Mouse (Mus musculus) kidney, postnatal 36 days (tissue): ENCODE results near the gene Slc44a3.
A peak's percentile ranks its signal among the peaks of the same experiment; 100 is the strongest.

Source experiments
- DNase-seq, 2 experiments: peaks; one replicate each; pipeline ENCODE4 v3.0.0; 2021 to 2022; ENCODE audit warnings: mixed read lengths in 2 of 2

The Slc44a3 gene

GRCm38 (mm10) chr3:121458545-121459492 is 73.4 kb downstream of the Slc44a3 start:
- DNase-seq = no peak

GRCm38 (mm10) chr3:121451404-121451803 is 80.8 kb downstream of the Slc44a3 start:
- no peak for DNase-seq

- peak; percentile 51 to 63 for DNase-seq
Measured at GRCm38 (mm10) chr3:121449527-121449926, 82.7 kb downstream of the Slc44a3 start.

- no peak for DNase-seq
Measured at GRCm38 (mm10) chr3:121448606-121449005, 83.6 kb downstream of the Slc44a3 start.

- peak; percentile 79 to 80 for DNase-seq
Measured at GRCm38 (mm10) chr3:121448029-121448468, 84.2 kb downstream of the Slc44a3 start.

- DNase-seq = no peak
Measured at GRCm38 (mm10) chr3:121446454-121446853, 85.8 kb downstream of the Slc44a3 start.

GRCm38 (mm10) chr3:121444414-121444813 is 87.8 kb downstream of the Slc44a3 start:
- no peak for DNase-seq

- DNase-seq = no peak
Measured at GRCm38 (mm10) chr3:121443861-121444271, 88.3 kb downstream of the Slc44a3 start.

GRCm38 (mm10) chr3:121442288-121442687 is 89.9 kb downstream of the Slc44a3 start:
- DNase-seq = peak in 1 of 2 experiments; percentile 62

- DNase-seq = no peak
Measured at GRCm38 (mm10) chr3:121441504-121441903, 90.7 kb downstream of the Slc44a3 start.

GRCm38 (mm10) chr3:121439623-121440161 is 92.5 kb downstream of the Slc44a3 start:
- peak in 1 of 2 experiments; percentile 60 for DNase-seq

GRCm38 (mm10) chr3:121437996-121438395 is 94.2 kb downstream of the Slc44a3 start:
- peak; percentile 53 to 71 for DNase-seq

- no peak for DNase-seq
Measured at GRCm38 (mm10) chr3:121437070-121437469, 95.1 kb downstream of the Slc44a3 start.

GRCm38 (mm10) chr3:121435296-121435695 is 96.9 kb downstream of the Slc44a3 start:
- no peak for DNase-seq

GRCm38 (mm10) chr3:121433968-121434533 is 98.2 kb downstream of the Slc44a3 start:
- no peak for DNase-seq

GRCm38 (mm10) chr3:121433359-121433758 is 98.8 kb downstream of the Slc44a3 start:
- no peak for DNase-seq

- DNase-seq = no peak
Measured at GRCm38 (mm10) chr3:121430289-121430936, 101.8 kb downstream of the Slc44a3 start.

- no peak for DNase-seq
Measured at GRCm38 (mm10) chr3:121429469-121429868, 102.7 kb downstream of the Slc44a3 start.

GRCm38 (mm10) chr3:121428696-121429259 is 103.4 kb downstream of the Slc44a3 start:
- no peak for DNase-seq

GRCm38 (mm10) chr3:121428230-121428629 is 104.0 kb downstream of the Slc44a3 start:
- peak; percentile 54 to 69 for DNase-seq

- DNase-seq = peak; percentile 65 to 71
Measured at GRCm38 (mm10) chr3:121427520-121427908, 104.7 kb downstream of the Slc44a3 start.
